Mouse (Mus musculus) cortical plate, adult 2 months (tissue): ENCODE data around the gene Fam131c. TPM values are rescaled to one million over a fixed set of nuclear protein-coding genes. Genes with fewer than 3 reads are reported as not detected.

ENCODE experiments used
- H3K27ac ChIP-seq: fragments of 200-500 bp; 2 replicates; pipeline ENCODE4 v1.5.1; 2012; ENCODE audit warnings: low read length, control low read depth, inconsistent platforms; ENCODE audit not compliant: insufficient read depth
- H3K4me1 ChIP-seq: fragments of 200-500 bp; 2 replicates; pipeline ENCODE4 v1.6.1; 2011; ENCODE audit warnings: low read length; ENCODE audit not compliant: control insufficient read depth, insufficient read depth
- H3K4me3 ChIP-seq: fragments of 200-500 bp; 2 replicates; pipeline ENCODE4 v1.5.1; 2011; ENCODE audit warnings: mild to moderate bottlenecking, low read length, control low read depth; ENCODE audit not compliant: insufficient read depth
- CTCF ChIP-seq: fragments of 200-500 bp; IDR thresholded peaks from 2 replicates; pipeline ENCODE4 v1.5.1; 2011; ENCODE audit warnings: mild to moderate bottlenecking, control low read depth, low read length; ENCODE audit not compliant: insufficient read depth; ENCODE audit errors: extremely low read depth
- POLR2A ChIP-seq: fragments of 200-500 bp; IDR thresholded peaks from 2 replicates; pipeline ENCODE4 v1.6.1; 2011; ENCODE audit warnings: mild to moderate bottlenecking, low read length, control low read depth; ENCODE audit not compliant: insufficient read depth; ENCODE audit errors: extremely low read depth
- polyA plus RNA-seq: library from polyadenylated mRNA; depleted of rRNA; stranded (reverse); fragments of >200 nt; gene quantifications from 2 replicates; pipeline ENCODE4 v1.2.3, GENCODE M21; 2012

The Fam131c gene
- polyA plus RNA-seq, 1 experiment = 3.3 TPM

DNA sequence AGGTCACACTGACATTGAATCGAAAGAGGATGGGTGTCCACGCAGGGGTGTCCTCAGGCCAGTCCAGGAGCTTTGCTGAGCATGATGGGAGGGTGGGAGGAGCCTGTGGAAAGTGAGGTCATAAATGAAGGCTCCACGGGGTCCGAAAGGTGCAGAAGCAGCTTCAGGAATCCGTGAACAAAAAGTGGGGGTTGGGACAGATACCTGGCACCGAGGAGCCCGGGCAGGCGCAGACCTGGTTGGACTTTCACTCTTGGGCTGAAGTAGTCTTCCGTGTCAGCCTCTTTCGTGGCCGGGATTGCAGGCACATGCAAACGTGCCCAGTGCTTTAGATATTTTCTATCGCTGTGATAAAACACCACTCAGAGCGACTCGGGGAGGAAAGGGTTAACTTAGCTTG lies 32.2 kb downstream of the Fam131c start:
- no peak overlapping the region for H3K4me3 ChIP-seq
- H3K4me1 ChIP-seq = peaks cover 1% of the 10 kb centered on the region; the same call in 1 of the 2 replicates
- TF ChIP-seq CTCF (no peak), POLR2A (no peak)
- H3K27ac ChIP-seq = no peak overlapping the region

DNA sequence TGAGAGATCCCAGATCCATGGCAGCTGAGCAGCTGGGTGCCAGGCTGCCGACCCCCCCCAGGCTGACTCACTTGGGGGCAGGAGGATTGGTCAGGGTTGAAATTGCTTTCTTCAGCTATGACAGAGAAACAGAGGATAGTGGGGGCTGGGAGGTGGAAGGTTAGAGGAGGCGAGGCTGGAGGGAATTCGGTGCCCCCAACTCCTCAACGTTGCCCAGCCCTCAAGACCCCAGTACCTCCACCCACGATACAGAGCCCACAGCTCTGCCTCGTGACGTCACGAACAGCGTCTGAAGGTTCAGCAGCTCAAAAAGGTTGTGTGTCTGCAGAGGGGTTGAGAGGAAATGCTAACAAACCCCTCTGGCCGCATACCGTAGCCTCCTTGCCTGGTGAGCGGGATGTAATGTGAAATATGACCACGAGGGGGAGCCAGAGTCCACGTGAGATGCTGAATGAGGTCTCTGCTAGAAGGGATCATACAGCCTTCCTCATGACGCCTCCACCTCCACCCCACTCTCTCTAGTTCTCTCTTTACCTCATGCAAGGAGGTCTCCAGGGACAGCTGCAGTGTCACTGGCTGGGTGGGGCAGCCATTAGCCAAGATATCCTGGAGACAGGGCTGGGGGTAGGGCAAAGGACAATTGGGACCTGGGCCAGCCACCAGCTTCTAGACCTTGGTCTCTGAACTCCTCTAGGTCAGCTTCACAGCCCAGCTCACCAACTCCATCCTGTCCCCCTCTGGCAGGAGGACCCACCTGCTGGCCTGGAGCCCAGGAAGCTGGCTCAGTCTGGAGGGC lies 36.7 kb downstream of the Fam131c start:
- peak; percentile 99 for TF ChIP-seq CTCF
- no peak for TF ChIP-seq POLR2A
- Histone ChIP-seq H3K4me3 (0 out of 2 replicates have a peak overlapping the region, but pooled peaks have one; percentile 20), H3K4me1 (peaks cover 3% of the 10 kb centered on the region; the same call in 1 of the 2 replicates), H3K27ac (no peak overlapping the region)

- H3K27ac ChIP-seq = no peak overlapping the region
- no peak overlapping the region for H3K4me3 ChIP-seq
- peaks cover 3% of the 10 kb centered on the region; the same call in 1 of the 2 replicates for H3K4me1 ChIP-seq
- TF ChIP-seq CTCF (no peak), POLR2A (no peak)
Measured at GRCm38 (mm10) chr4:141405314-141405622, 37.2 kb downstream of the Fam131c start.

- H3K4me1 ChIP-seq = peaks cover 3% of the 10 kb centered on the region; the same call in 1 of the 2 replicates
- no peak overlapping the region for H3K27ac ChIP-seq
- no peak overlapping the region for H3K4me3 ChIP-seq
- TF ChIP-seq POLR2A = no peak
- peak; percentile 46 for TF ChIP-seq CTCF
Measured at GRCm38 (mm10) chr4:141406516-141407299, 38.7 kb downstream of the Fam131c start.

DNA sequence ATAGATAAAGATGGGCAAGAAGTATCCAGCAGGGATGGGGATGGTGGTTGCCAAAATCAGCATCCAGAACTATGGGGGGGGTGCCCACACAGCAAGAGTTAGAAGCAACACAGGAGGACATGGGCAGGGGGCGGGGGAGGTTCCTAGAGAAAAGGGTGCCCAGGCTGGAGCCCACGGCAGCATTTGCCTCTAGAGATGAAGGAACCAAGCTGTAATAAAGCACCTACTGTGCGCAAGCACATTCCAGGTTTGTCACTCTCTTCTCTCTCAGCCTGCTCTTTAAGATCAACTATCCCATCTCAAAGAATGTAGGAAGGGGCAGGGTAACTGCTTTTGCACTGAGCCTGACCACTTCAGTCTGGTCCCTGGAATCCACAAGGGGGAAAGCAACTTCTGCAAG lies 40.6 kb downstream of the Fam131c start:
- peaks cover 3% of the 10 kb centered on the region; the same call in 1 of the 2 replicates for H3K4me1 ChIP-seq
- no peak overlapping the region for H3K27ac ChIP-seq
- no peak overlapping the region for H3K4me3 ChIP-seq
- TF ChIP-seq POLR2A = no peak
- no peak for TF ChIP-seq CTCF

- no peak overlapping the region for H3K4me3 ChIP-seq
- no peak for TF ChIP-seq POLR2A
- TF ChIP-seq CTCF = no peak
- H3K4me1 ChIP-seq = no peaks in the 10 kb centered on the region
- H3K27ac ChIP-seq = no peak overlapping the region
Measured at GRCm38 (mm10) chr4:141411430-141411992, 43.5 kb downstream of the Fam131c start.

GRCm38 (mm10) chr4:141415924-141416323 lies 47.9 kb downstream of the Fam131c start, which contains the start of gene Clcnkb:
Gene Clcnkb, minus strand, starts transcription at chr4:141416014.
- peaks cover 1% of the 10 kb centered on the region; the same call in 1 of the 2 replicates for H3K4me1 ChIP-seq
- H3K27ac ChIP-seq = no peak within 1 kb of the TSS
- H3K4me3 ChIP-seq = no peak within 1 kb of the TSS
- no peak for TF ChIP-seq POLR2A
- no peak for TF ChIP-seq CTCF

- Histone ChIP-seq H3K27ac (no peak overlapping the region), H3K4me3 (no peak overlapping the region), H3K4me1 (peaks cover 1% of the 10 kb centered on the region; the same call in 1 of the 2 replicates)
- TF ChIP-seq POLR2A = no peak
- no peak for TF ChIP-seq CTCF
Measured at GRCm38 (mm10) chr4:141419398-141420191, 51.6 kb downstream of the Fam131c start.
